Mouse (Mus musculus) telencephalon, adult 2 months (tissue): Measurements from ENCODE around the gene Foxc1.

Experiments used
- DNase-seq: peaks from one replicate; pipeline ENCODE4 v3.0.0-alpha.2; 2011; ENCODE audit warnings: low read depth, low spot score

The Foxc1 gene

DNA sequence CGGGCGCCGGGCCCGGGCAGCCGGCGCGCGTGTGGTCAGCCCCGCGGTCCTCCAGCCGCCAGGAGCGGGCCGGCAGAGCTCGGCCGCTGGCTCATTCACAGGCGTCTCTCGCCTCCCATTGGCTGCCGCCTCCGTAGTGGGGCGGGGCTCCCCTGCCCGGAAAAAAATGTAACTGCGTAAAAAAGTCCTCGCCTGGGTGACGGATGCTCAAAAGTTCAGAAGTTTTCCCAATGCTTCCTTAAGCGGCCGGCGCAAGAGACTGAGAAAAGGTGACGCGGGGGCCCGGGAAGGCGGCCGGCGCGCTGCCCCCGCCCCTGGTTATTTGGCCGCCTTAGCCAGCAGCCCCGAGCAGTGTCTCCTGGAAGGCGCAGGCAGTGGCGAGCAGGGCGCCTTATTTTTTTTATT is at the start of gene Foxc1:
Gene Foxc1, plus strand, starts transcription at position 206 of the 405 bp plus-strand sequence.
- no peak for DNase-seq

DNA sequence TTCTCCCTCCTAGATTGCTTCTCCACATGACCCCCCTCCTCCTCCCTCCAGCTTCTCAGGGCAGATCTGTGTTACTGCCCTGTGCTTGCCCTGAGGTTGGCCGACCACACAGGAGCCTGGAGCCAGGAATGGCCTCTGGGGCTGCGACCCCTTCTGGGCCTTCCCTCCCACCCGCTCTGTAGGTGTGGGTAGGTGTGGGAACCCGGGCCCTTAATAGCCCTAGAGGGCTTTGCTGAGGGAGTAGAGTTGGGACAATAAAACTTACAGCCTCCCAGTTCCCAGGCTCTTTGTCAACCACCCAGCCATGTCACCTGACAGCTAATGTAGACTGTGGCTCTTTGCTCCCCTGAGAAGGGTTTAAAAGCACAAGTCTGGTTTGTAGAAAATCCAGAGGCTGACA is 46.0 kb upstream of the Foxc1 start:
- no peak for DNase-seq

DNA sequence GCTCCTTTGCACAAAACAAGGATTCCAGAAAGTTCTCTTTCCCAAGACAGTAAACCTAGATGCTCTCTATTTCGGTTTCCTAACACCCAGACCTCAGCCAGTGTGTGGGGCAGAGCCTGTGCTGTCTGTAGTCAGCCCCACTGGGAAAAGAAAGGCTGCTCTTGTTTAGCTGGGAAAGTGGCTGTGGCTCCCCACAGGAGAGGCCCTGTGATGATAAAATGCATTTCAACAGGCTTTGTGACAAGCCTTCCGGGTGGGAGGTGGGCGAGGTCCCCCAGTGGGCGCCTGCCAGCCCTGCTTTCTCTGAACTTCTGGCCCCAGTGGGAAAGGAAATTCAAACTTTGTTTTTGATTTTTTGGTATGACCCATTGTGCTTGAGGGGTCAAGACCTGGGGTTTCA is 45.4 kb upstream of the Foxc1 start:
- no peak for DNase-seq

DNA sequence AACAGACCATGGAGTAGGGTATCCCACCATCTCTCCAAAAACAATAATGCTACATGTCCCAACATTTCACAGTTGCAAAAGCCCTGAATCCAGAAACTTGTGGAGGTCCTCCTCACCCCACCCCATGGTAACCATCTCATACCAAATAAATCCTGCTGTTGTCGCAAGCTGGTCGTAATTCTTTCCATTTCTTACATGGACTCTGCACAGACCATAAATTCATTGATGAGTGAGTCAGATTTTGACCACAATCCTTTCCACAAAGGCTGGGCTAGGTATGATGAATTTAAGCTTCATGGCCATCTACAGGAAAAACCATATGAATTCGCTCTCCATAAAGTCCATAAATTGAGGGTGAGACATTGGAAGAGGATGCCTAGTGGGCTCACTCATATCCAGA is 42.0 kb upstream of the Foxc1 start:
- DNase-seq, result no peak

DNA sequence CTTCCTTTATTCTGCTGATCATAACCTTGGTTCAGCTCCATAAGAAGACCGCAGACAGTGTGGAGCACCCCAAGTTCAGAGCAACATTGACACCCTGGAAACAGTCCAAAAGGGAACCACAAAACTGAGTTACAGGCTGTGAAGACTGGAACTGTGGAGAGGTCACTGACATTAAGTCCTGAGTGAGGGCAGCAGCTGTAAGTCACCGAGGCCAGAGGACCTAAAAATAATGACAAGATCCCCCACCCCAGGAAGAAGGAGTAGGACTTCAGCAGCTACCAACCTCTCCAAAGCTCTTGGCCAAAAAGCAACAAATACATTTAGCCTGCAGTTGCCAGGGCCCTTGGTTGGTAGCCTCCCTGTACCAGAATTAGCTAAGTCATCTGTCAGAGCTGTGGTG is 40.9 kb upstream of the Foxc1 start:
- DNase-seq, result no peak

DNA sequence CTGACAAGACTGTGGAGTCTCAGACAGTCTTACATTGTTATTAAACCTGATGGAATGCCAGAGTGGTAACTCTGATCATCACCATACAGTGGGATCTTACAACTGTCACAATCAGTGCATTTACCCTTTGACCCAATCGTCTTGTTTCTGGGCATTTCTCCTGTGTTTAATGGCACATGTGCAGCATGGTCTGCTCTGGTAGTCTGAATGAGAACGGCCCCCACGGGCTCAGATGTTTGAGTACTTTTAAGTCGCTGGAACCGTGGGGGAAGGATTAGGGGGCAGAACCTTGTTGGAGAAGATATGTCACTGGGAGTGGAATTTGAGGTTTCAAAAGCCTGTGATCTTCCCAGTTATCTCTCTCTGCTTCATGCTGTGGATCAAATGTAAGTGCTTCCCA is 33.6 kb upstream of the Foxc1 start:
- no peak for DNase-seq

DNA sequence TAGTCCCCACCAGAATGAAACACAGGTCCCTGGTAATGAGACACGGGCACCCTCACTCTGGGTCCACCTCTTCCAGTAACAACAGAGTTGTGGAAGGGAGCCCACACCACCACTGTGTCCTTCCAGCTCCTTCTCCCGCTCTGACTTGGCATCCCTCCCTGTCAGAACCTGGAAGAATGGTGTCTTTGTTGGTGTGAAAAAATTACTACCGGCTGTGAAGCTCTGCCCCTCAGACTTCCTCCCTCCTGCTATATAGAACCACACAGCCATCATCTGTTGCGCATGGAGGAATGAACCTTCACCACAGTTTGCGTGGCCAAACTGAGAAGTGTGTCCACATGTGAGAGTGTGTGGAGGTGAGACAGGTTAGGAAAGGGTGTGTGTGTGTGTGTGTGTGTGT is 30.7 kb upstream of the Foxc1 start:
- DNase-seq, result no peak

DNA sequence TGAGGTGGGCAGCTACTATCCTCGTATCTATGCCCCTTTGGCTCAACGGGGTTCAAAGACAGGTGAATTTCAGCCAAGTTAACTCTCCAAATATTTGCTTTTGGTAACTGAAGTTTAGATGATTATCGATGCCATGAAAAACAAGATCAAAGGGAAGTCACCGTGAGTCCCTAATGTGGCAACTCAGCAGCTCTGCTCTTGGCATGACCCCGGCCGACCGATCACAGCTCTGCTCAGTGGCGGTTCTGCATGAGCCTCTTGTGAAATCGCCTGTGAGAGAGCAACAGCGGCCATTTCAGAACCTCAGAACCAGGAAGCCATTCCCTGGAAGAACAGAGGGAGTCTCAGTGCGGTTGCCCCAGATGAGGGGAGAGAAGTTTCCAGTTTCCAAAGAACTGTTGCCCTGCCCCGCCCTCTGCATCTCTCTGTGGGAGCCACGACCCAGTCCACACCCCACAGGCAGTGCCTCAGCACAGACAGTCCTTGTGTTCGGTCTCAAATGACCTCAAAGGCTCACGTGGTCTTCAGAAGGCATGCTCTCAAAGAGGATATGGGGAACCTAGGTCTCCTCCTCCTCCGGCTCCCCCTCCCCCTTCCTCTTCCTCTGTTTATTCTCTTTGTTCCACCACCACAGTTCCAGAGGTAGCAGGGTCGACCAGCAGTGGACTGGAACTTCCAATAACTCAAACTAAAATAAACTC is 27.0 kb upstream of the Foxc1 start:
- no peak for DNase-seq

DNA sequence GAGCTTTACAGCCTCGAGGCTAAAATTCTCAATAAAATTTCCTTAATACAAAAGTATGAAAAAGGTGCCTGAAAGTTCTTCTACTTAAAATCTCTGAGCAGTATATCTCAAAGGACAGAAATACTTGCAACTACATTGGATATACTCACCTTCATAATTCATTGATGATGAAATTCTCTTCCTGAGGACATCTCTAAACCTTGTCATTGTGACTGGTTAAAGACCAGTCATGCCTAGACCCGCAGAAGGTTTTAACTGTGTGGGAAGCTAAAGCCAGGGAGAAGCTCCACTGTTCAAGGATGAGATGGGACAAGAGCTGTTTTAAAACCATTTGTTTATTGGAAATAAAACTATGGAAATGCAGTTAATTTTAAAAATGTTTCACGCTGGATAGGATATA is 26.1 kb upstream of the Foxc1 start:
- DNase-seq, result no peak

DNA sequence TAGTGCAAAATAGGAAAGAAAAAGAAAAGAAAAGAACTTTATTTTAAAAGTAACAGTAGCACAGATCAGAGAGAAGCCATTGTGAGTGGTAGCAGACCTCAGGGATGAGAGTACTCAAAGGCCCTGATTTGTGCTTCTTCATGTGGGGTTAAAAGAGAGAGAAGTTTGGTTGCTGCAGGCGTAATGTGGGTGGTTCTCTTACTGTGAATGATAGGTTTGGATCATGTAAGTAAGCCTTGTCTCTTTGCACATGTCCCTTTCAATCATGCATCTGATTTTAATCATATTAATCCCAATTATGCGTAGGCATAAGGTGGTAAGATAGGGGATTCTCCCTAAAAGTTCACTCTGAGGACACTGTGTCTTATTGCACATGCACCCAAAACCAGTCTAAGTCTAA is 24.4 kb upstream of the Foxc1 start:
- DNase-seq, result no peak

DNA sequence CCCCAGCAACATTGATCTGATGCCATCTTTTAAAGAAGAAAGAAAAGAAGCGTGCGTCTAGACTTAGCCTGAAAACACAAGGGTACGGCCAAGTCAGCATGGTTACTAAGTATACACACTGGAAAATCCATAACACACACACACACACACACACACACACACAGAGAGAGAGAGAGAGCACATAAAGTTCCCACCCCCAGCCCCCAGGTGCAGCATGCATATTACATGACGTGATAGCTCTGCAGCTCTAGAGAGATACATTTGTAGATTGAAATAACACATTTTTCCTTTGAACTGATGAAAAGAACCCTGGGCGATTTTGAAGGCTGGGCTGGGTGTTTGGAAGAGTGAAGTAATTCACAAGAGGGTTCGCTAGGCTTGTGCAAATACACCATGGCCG is 21.7 kb upstream of the Foxc1 start:
- DNase-seq, result no peak

DNA sequence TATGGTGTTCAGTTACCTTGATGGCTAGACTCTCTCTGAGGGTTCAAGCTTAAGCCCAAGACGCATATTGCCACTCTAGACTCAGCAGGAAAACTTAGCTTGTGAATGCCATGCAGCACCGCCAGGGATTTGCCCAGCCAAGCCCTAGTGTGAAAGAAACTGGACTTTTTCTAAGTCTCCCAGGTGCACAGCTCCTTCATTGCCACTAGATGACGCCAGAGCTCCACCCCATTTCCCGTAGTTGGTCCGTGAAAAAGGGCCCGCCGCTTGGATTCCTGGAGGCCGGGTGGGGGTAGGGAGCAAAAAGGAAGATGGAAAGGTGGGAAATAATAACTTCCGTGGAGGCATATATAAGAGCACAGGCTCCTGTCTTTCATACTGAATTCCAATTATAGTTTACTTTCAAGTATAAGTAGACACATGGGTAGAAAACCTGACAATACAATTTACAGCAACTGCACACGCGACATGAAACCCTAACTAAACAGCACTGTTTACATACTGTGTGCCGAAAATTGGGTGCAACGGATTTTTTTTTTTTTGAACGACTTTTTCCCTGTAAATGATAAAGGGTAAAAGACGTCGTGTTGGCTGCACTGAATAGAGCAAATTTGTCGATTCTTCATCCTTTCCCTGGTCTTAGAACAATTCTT is 13.8 kb upstream of the Foxc1 start:
- no peak for DNase-seq

DNA sequence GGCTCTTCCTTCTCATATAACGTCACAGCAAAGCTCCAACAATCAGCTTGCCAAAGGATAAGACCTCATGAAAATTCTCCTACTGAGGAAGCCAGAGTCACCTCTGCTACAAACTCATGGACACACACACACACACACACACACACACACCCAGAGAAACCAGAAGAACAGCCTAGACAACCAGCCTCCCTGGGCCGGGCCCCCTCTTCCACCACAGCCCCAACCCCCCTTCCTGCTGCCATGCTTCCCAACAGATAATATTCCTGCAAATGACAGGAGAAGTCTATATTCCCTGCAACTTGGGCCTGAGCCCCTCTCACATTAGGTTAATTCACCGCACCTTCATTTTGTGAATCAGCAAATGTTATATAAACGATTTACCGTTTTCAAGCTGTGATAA is 13.3 kb upstream of the Foxc1 start:
- DNase-seq, result no peak

DNA sequence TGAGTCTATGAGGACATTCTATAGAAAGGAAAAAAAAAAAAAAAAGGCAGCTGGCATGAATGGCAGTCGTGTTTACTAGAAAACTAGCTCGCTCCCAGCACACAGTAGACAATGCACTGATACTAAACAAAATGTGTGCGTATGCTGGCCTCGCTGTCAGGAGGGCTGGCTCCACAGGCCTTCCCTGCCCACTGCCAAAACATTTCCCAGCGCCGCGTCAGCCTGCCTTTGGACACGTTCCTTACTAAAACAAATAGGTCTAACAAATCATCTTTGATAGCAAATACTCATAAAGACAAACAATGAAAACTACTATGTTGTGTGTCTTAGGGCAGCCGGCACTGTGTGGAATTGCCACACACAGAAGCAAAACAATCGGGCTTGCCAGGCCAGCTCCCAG is 9.1 kb upstream of the Foxc1 start:
- no peak for DNase-seq

DNA sequence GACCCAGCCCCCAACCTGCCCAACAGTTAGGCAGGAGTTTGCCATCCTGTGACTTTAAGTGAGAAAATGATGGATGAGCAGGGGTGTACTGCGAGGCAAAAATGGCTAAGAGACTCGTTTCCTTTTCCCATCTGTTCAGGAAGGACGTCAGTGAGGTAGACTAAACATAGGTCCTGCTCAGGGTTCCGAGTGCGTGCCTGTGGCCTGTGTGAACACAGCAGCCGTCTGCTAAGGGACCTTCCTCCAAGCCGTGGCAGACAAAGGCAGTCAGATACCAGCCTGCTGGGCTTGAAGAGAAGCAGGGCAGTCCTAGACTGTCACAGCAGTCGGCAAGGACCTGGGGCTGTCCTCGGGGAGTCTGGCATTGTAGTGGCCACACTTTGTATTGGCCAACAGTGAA is 8.4 kb upstream of the Foxc1 start:
- DNase-seq, result no peak

DNA sequence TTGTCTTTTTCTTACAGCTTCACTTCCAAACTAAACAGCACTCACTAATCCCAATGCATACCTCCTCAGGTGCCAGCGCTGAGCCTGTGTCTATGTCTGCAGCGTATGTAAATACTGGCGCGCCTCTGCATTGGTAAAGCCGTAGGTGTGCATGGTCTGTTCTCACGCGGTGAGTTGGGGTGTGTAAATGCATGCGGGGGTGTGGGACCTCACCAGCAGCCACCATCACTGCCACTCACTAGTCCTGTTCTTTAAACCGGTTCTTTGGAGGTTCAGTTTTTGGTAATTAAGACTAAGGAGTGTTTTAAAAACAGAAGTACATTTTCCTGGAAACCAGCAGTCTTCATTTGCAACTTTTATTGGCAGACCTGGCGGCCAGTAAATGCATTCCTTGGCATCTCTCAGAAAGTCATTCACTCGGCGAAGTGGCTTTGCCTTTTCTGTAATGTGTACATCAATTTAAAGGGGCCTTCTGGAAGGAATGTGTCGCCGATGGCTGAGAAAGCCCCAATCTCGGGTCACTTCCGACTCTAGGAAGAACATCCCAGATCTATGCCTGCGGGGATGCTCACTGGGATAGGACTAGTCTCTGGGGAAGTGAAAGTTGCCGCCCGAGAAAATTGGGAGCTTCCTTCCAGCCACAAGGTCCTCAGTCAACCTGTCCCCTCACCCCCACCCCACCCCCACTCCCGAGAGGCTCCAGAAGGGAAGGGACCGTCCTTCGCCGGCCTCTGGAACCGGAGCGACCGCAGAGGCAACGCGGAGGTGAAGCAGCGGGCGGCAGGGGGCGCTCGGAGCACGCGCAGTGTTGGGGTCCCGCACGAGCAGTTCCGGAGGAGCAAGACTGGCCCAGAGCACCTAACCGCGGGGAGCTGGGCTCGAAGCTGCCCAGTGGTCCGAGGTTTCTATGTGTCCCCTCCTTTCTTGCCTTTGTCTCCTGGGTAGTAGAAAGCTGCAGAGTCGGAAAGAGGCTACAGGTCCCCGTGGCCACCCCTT is 5.6 kb upstream of the Foxc1 start:
- no peak for DNase-seq

DNA sequence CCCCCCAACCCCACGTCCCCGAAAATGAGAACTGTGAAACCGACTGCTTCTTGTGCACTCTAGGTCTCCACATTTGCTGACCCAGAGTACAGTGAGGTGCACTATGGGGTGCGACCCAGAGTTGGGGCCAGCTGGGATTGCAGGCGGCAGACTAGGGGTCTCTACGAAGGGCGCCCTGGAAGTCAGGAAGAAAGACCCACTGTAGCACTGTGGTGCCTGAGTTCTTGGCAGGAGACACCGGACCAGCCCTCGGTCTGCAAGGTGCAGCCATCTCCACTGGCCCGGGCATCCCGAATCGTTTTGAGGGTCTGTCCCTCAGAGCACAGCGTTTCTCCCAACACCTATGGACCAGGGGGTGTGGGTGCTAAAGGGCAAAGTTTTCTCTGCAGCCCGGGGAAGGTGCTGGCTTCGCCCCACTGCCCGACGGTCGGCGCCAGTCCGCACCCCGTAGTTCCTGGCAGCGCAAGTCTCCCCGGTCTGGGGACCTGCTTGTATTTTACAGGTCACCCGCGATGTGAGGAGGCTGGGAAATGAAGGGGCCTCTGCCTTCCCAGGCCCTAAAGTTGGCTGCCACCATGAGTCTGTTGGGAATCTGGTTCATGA is 4.6 kb upstream of the Foxc1 start:
- DNase-seq, result no peak

DNA sequence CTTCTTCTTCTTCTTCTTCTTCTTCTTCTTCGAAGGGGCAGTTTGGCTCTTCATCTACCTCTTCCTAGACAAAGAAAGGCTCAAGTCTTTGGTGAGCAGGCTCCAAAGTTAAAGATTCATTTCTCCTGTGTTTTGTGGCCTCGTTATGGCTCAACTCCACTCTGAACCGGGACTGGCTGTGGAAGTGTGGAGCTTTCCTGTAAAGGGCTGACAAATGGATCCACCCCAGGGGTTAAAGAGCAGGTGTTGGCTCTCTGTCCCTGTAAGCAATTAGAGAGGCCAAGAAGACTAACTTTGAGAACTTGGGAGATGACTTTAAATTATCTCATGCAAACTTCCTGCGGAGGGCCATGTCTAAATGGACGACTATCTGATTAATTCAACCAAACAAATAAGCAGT is 4.0 kb upstream of the Foxc1 start:
- DNase-seq, result no peak

DNA sequence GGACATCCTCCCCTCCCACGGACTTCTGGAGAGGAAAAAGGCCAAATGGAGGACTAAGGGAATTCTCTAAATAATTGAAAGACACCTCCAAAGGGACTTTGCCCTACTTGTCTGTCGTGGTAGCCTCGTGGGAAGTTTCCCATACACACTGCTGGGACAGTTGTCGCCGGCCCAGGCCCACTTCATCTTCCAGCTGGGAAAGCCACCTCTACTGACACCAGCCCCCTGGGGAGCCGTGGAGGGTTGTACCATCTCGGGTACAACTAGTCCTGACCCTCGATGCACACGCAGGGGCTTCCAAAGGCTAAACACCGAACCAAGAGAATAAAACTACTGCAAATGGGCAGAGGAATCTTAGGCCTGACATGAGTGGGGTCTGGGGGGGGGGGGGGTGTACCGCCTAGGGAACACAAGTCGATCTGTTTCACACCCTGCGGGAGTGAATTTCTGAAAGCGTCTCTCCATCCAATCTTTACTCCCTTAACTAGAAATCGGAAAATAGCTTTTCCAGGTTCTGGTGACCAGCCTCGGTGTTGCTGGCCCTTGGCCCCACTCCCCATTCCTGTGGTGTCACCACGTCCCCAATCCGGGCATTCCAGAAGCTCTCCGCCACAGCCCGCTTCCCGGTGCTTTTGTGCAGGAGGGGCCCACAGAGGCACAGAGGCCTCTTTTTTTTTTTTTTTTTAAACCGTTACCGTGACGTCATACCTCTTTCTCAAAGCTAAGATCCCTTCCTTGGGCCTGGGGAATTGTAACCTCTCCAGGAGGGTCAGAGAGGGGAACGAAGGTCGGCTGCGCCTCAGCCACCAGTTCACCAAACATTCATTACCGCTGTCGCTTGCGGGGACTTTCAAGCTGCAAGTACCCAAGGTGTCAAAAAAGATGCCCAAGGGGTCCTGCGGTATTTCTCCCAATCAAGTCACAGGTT is 3.0 kb upstream of the Foxc1 start:
- no peak for DNase-seq

DNA sequence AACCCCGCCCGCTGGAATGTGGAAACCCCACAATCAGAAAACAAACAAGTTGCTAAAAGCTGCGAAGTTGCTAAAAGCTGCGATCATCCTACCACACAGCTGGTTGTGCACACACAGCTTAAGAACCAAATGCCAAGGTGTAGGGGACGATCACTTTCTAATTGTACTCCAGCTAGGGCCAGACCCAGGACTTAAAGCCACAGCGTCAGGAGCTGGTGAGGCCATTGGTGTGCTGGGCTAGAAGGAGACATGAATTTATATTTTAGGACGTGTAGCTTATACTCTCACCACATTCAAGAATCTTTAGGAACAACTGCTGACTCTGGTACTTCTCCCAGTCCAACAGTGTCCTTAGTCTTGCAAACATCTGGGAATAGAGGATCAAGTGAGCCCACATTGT is 1.9 kb upstream of the Foxc1 start:
- DNase-seq, result no peak

DNA sequence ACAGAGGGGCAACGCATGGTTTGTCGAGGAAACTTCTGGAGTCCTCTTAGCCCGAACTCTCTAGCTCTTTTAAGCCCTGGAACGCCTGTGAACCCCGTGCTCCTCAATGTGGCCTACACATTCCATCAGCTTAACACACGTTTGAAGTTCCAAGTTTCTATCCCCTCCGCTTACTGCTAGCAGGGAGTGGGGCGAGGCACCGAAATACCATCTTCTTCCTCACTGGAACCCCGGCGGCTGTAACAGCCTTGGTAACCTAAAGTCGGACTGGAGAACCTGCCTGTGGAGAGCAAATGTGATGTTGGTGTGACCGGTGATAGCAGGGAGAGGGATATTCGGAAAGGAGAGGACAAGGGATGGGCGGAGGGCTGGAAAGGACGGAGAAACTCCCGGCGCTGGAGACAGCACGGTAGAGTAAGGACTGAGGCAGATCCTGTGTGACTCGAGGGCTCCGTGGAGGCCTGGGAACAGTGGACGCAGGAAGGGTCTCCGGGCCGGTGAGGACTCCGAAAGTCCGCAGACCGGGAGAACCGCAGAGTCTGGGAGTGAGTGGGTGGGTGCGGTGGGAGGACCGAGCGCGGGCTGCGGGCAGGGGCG is 504 bp upstream of the Foxc1 start:
- no peak for DNase-seq
